Mouse (Mus musculus) liver, postnatal 0 days (tissue): ENCODE measurements at regions not wholly inside any gene's neighbourhood (a gene's known extent, or its start where the extent isn't known, plus 50 kb on each side); places are given as distances from the start of the nearest gene placed in this dataset.

Source experiments
- CTCF ChIP-seq: sonication (generic); IDR thresholded peaks from 2 replicates; pipeline ENCODE4 v1.5.1; 2016; ENCODE audit warnings: antibody characterized with exemption, low read depth
- EP300 ChIP-seq: IDR thresholded peaks from 2 replicates; pipeline ENCODE4 v1.6.1; 2016; ENCODE audit warnings: antibody characterized with exemption, low read depth, mild to moderate bottlenecking

DNA sequence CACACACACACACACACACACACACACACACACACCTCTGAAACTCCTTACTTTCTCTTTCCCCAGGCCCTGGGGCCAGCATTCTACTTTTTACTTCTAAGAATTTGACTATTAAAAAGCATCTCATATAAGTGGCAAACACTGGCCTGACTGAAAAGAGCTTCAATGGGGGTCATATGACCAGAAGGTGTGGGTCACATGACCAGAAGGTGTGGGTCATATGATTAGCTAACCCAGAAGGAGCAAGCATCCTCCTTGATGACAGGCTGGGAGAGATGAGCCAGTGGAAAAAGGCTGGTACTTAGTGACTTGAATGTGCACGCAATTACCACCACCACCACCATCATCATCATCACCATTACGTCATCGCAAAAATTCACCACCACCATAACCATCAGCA is 410.7 kb downstream of the Matn1 start:
- TF ChIP-seq CTCF, result no peak
- no peak for TF ChIP-seq EP300
